Comparison of ENCODE assay signal across 26 mouse cellular contexts in genomic region chr3:144969755-144970154, GRCm38 (mm10). TPM values are rescaled to one million over a fixed set of nuclear protein-coding genes. Genes with fewer than 3 reads are reported as not detected.
"Had no signal": no experiment of that assay in that cellular context is flagged by ENCODE, and none has a peak within 500 bp of the region (broad histone marks: within the 10 kb centered on the region; RNA-seq: fewer than 3 reads in every experiment).

No protein-coding gene starts in this region.

- H3K27ac ChIP-seq: midbrain, embryonic 10.5 days; midbrain, embryonic 12.5 days; neural tube, embryonic 13.5 days; neural tube, embryonic 15.5 days had no signal

- H3K36me3 ChIP-seq: midbrain, embryonic 10.5 days; midbrain, embryonic 12.5 days; neural tube, embryonic 13.5 days; neural tube, embryonic 15.5 days had no signal

- DNase-seq: lung, adult 18-20 months; lung, embryonic 14.5 days; lung, postnatal 10 days; lung, postnatal 4 days; midbrain, embryonic 14.5 days; retina, postnatal 1 day; right cerebral cortex, adult 18-20 months; right cerebral cortex, postnatal 25 days; right cerebral cortex, postnatal 4 days; spleen, adult 18-20 months; thymus, adult 18-20 months; thymus, postnatal 25 days; thymus, postnatal 4 days had no signal

- H3K4me1 ChIP-seq: midbrain, embryonic 10.5 days; midbrain, embryonic 12.5 days; neural tube, embryonic 13.5 days; neural tube, embryonic 15.5 days had no signal

- H3K27me3 ChIP-seq: midbrain, embryonic 12.5 days; neural tube, embryonic 13.5 days; neural tube, embryonic 15.5 days had no signal

- H3K9ac ChIP-seq: lung, embryonic 14.5 days; midbrain, embryonic 12.5 days; neural tube, embryonic 13.5 days; neural tube, embryonic 15.5 days had no signal

- H3K4me3 ChIP-seq: midbrain, embryonic 10.5 days; midbrain, embryonic 12.5 days; myocyte; neural tube, embryonic 13.5 days; neural tube, embryonic 15.5 days had no signal

- H3K4me2 ChIP-seq: lung, embryonic 14.5 days; midbrain, embryonic 12.5 days; neural tube, embryonic 13.5 days; neural tube, embryonic 15.5 days had no signal

- ATAC-seq: midbrain, embryonic 16.5 days had no signal

- H3K9me3 ChIP-seq: midbrain, embryonic 10.5 days; midbrain, embryonic 12.5 days; neural tube, embryonic 13.5 days; neural tube, embryonic 15.5 days had no signal

RNA-seq across cellular contexts. Expression of gene Clca4a, which starts 5.1 kb away (rescaled TPM):
- total RNA-seq: megakaryocyte, adult 5-6 weeks; megakaryocyte-erythroid progenitor cell, adult 5-6 weeks had no signal
- polyA plus RNA-seq: lung, embryonic 14.5 days; lung, embryonic 16.5 days; midbrain, embryonic 10.5 days; midbrain, embryonic 12.5 days; midbrain, embryonic 14.5 days; midbrain, embryonic 16.5 days; neural tube, embryonic 11.5 days; neural tube, embryonic 13.5 days; neural tube, embryonic 15.5 days; stomach, embryonic 14.5 days; stomach, embryonic 16.5 days had no signal

RNA-seq across cellular contexts. Expression of gene Clca4b, which starts 37.4 kb away (rescaled TPM):
- total RNA-seq: megakaryocyte, adult 5-6 weeks; megakaryocyte-erythroid progenitor cell, adult 5-6 weeks had no signal
- polyA plus RNA-seq: lung, embryonic 14.5 days; lung, embryonic 16.5 days; midbrain, embryonic 10.5 days; midbrain, embryonic 12.5 days; midbrain, embryonic 14.5 days; midbrain, embryonic 16.5 days; neural tube, embryonic 11.5 days; neural tube, embryonic 13.5 days; neural tube, embryonic 15.5 days; stomach, embryonic 14.5 days; urinary bladder, adult 2 months had no signal
